Comparison of ENCODE assay signal across 8 mouse cellular contexts in the genomic region with DNA sequence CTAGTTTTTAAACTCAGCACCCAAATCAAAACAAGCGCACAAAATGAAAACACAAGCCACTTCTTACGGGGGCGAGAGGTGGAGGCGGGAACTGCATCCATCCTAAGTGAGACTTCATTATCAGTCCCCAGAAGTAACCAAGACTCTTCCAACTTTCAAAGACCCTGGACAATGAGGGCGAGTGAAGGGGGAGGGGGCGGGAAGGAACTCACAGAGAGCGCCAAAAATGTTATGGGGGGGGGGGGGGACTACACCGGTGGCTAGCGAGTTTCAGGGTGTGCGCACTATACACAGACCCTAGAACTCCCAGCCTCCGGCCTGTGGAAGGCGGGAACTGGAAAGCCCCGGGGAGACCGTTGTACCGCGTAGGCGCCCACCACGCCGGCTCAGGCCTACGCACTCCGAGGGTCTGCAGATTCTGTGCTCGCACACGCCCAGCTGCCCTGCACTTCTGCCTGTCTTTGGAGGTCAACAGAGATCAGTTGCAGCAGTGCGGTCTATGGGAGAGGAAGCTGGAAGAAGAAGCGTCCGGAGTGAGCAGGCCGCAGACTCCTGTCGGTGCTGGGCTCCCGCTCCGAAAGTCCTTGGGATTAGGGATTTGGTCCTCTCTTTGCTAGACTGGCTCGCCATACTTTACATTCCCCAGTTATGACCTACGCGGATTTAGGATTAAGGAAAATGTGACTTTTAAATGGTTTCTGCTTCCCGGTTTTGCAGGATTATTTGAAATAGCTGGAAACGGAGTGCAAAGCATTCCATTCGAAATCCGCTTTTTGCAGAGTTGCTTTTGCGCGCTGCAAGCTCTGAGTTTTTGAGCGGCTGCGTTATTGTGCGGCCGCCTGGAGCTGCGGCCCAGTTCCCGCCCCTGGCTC. TPM values are rescaled to one million over a fixed set of nuclear protein-coding genes. Genes with fewer than 3 reads are reported as not detected.
A peak's percentile ranks its signal among the peaks of the same experiment; 100 is the strongest.
DNase-seq lines count a peak whose midpoint lies in the region; ATAC-seq and TF ChIP-seq lines count a peak whose summit lies in the region.

No protein-coding gene starts in this region.

- no peaks in the 10 kb centered on the region for H3K9me3 ChIP-seq in forebrain, embryonic 11.5 days (ENCODE audit: control insufficient read depth, low read length)
- H3K9me3 ChIP-seq in midbrain, embryonic 10.5 days (replicated peaks): peaks cover 4% of the 10 kb centered on the region; the same call in 1 of the 2 replicates

- H3K9ac ChIP-seq in forebrain, embryonic 11.5 days (ENCODE audit: low read length): peak overlapping the region; percentile 99

- under 1% methylated on average over 45 of the region's 45 CpGs for WGBS in forebrain, embryonic 11.5 days
- WGBS in midbrain, embryonic 10.5 days: under 1% methylated on average over 45 of the region's 45 CpGs

- no peak for TF ChIP-seq POLR2A in brain, embryonic 14.5 days (IDR thresholded peaks at IDR 0.05; ENCODE audit: borderline replicate concordance, extremely low read depth, insufficient read depth, insufficient read length, poor library complexity, severe bottlenecking)

- peak overlapping the region; percentile 94 for H3K27ac ChIP-seq in forebrain, embryonic 11.5 days (ENCODE audit: low read depth, low read length)
- H3K27ac ChIP-seq in midbrain, embryonic 10.5 days (replicated peaks): peak overlapping the region; percentile 87

- 0 out of 2 replicates have a peak, but pooled peaks have one; percentile 8 for ATAC-seq in forebrain, embryonic 11.5 days (replicated peaks; ENCODE audit: low FRiP score)
- no peak for ATAC-seq in erythroid progenitor cell, adult 5-6 weeks (replicated peaks; ENCODE audit: low FRiP score, poor library complexity, severe bottlenecking)

- peaks cover 4% of the 10 kb centered on the region; the same call in 1 of the 2 replicates for H3K27me3 ChIP-seq in forebrain, embryonic 11.5 days (ENCODE audit: control insufficient read depth, insufficient read depth, low read length)
- H3K27me3 ChIP-seq in midbrain, embryonic 10.5 days (ENCODE audit: low read depth, poor library complexity, severe bottlenecking): peaks cover 100% of the 10 kb centered on the region

- peaks cover 23% of the 10 kb centered on the region for H3K4me1 ChIP-seq in forebrain, embryonic 11.5 days (replicated peaks; ENCODE audit: control insufficient read depth, insufficient read depth, low read length)
- peaks cover 83% of the 10 kb centered on the region for H3K4me1 ChIP-seq in midbrain, embryonic 10.5 days

- H3K36me3 ChIP-seq in forebrain, embryonic 11.5 days (ENCODE audit: control insufficient read depth, insufficient read depth, low read length): no peaks in the 10 kb centered on the region; the same call in none of the 2 replicates
- peaks cover 3% of the 10 kb centered on the region; the same call in 1 of the 2 replicates for H3K36me3 ChIP-seq in midbrain, embryonic 10.5 days

- peak overlapping the region; percentile 74 for H3K4me3 ChIP-seq in forebrain, embryonic 11.5 days (ENCODE audit: low read depth, low read length)
- peak overlapping the region; percentile 67 for H3K4me3 ChIP-seq in midbrain, embryonic 10.5 days

- peak; percentile 22 to 45 for DNase-seq in kidney, postnatal 4 days
- no peak for DNase-seq in kidney, adult 18-20 months
- DNase-seq in brain, embryonic 14.5 days (ENCODE audit: low read depth): peak; percentile 78
- peak; percentile 80 for DNase-seq in forebrain, embryonic 11.5 days (ENCODE audit: low spot score)
- peak; percentile 74 for DNase-seq in midbrain, embryonic 10.5 days (ENCODE audit: low spot score)
- no peak for DNase-seq in layer of hippocampus, adult 9-10 months (ENCODE audit: low spot score)
- DNase-seq in urinary bladder, postnatal 4 days (ENCODE audit: low spot score in 2 of 2): no peak

- H3K4me2 ChIP-seq in forebrain, embryonic 11.5 days (ENCODE audit: low read depth, low read length, severe bottlenecking): peak overlapping the region; percentile 92

- no peak for TF ChIP-seq CTCF in brain, embryonic 14.5 days (IDR thresholded peaks at IDR 0.05; ENCODE audit: borderline replicate concordance, extremely low read depth, insufficient read depth, insufficient read length)

RNA-seq across cellular contexts. Expression of a gene that starts 1.5 kb away (rescaled TPM):
- polyA plus RNA-seq in brain, embryonic 14.5 days (2012; rRNA removed): 14.6 and 34.7 TPM in 2 replicates
- polyA plus RNA-seq in forebrain, embryonic 11.5 days (2014; fragmentation: Nextera tagmentation; extraction: Ambion mirVana): 117 and 119 TPM in 2 replicates
- 25.3 and 26.3 TPM in 2 replicates for polyA plus RNA-seq in midbrain, embryonic 10.5 days (2016; fragmentation: Nextera tagmentation; extraction: Ambion mirVana)
- total RNA-seq in erythroid progenitor cell, adult 5-6 weeks (2015; ENCODE audit: low replicate concordance): not detected in 2 replicates
- total RNA-seq in erythroid progenitor cell, adult 5-6 weeks (2017; ENCODE audit: low replicate concordance): not detected in 2 replicates

RNA-seq across cellular contexts. Expression of a gene that starts 1.7 kb away (rescaled TPM):
- polyA plus RNA-seq in brain, embryonic 14.5 days (2012; rRNA removed): 29.2 and 37.4 TPM in 2 replicates
- 54.6 and 59.0 TPM in 2 replicates for polyA plus RNA-seq in forebrain, embryonic 11.5 days (2014; fragmentation: Nextera tagmentation; extraction: Ambion mirVana)
- 22.8 and 26.7 TPM in 2 replicates for polyA plus RNA-seq in midbrain, embryonic 10.5 days (2016; fragmentation: Nextera tagmentation; extraction: Ambion mirVana)
- total RNA-seq in erythroid progenitor cell, adult 5-6 weeks (2015; ENCODE audit: low replicate concordance): 7.9 and 15.5 TPM in 2 replicates
- total RNA-seq in erythroid progenitor cell, adult 5-6 weeks (2017; ENCODE audit: low replicate concordance): 18.5 and 22.8 TPM in 2 replicates

Comparison
In these comparisons a context has a peak if more than half of its experiments do, and no peak if none do; other contexts are left out.
1. DNase-seq: peak in kidney, postnatal 4 days (2 of 2), brain, embryonic 14.5 days (single experiment), forebrain, embryonic 11.5 days (single experiment) and midbrain, embryonic 10.5 days (single experiment); none in kidney, adult 18-20 months (single experiment), layer of hippocampus, adult 9-10 months (single experiment) and urinary bladder, postnatal 4 days (0 of 2).